Mouse (Mus musculus): Measurements from ENCODE around the gene Pdk2. TPM values are rescaled to one million over a fixed set of nuclear protein-coding genes. Genes with fewer than 3 reads are reported as not detected.

Pdk2 gene
- total and polyA plus RNA-seq, 3 experiments: 3.9 to 40.3 (median 37.8) TPM

DNA sequence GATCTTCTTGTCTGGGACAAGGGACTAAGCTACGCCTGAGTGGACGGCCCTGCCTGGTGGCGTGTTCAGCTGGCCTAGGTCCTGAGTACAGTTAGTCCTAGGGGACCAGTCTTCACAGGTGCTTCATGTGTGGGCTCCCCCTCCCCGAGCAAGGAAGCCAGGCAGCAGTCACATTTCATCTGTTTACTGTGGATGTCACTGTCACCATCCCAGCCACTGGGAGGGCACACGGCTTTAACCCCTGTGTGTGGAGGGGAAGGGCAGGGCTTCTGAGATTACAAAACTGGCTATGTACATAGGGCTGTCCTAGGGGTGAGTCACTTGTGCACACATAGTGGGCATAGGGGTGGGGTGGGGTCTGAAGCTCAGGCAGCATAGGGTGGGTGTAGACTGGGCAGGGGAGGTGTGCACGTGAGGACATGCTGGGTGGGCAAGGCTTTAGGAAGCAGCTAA is 15.0 kb downstream of the Pdk2 start:
- H3K4me1 ChIP-seq (ENCODE audit: insufficient read depth, low read depth, low read length): peaks cover 56% of the 10 kb centered on the region
- no peak for ATAC-seq (ENCODE audit: extremely low read depth, insufficient number of reproducible peaks, low FRiP score, poor library complexity, severe bottlenecking)
- no peaks in the 10 kb centered on the region for H3K27me3 ChIP-seq (ENCODE audit: insufficient read depth, low read length)
- no peaks in the 10 kb centered on the region for H3K9me3 ChIP-seq (replicated peaks)
- no peak for DNase-seq (ENCODE audit: low spot score)
- no peak for TF ChIP-seq POLR2AphosphoS5 (IDR thresholded peaks at IDR 0.05; ENCODE audit: insufficient replicate concordance, low read depth, low read length)
- TF ChIP-seq GATA1 (IDR thresholded peaks at IDR 0.05; ENCODE audit: borderline replicate concordance, low read length): no peak
- no peak overlapping the region for H3K4me3 ChIP-seq (ENCODE audit: low read depth, low read length)
- H3K36me3 ChIP-seq (replicated peaks): peaks cover 88% of the 10 kb centered on the region

DNA sequence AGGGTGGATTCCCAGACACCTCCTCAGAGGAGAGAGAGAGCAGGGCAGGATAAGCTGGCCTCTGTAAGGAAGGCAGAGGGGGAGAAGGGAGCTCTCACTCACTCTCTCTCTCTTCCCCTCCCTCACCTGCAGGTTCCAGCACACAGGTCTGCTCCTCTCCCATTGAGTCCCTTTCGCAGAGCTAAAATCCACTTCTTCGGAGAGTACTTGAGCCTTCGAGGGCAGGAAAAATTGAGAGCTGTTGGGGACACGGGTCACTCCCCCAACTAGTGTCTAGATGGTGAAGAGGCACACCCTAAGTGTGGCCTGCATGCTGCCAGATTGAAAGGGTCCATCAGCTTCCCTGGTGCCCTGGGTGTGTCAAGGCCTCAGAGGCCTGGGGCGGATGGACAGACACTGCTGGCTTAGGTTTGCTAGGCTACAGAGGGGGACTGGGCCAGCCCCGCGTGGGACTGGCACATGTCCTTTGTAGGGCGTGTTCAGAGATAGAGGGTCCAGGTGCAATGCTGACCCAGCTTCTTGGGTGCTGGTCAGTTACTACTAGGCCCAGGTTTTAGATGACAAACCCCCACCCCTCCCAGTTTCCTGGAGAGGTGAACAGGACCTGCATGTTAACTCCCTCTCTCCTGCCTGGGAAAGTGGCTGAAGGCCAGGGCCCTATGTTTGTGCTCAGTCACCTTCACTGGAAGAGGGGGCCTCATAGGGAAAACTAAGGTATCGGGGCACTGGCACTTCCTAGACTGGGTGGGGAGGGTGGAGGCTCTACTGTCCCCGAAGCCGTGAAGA is 15.7 kb downstream of the Pdk2 start:
- no peaks in the 10 kb centered on the region for H3K27me3 ChIP-seq (ENCODE audit: insufficient read depth, low read length)
- peaks cover 95% of the 10 kb centered on the region for H3K36me3 ChIP-seq (replicated peaks)
- H3K9me3 ChIP-seq (replicated peaks): no peaks in the 10 kb centered on the region
- peaks cover 62% of the 10 kb centered on the region for H3K4me1 ChIP-seq (ENCODE audit: insufficient read depth, low read depth, low read length)
- H3K4me3 ChIP-seq (ENCODE audit: low read depth, low read length): no peak overlapping the region; the same call in 1 of the 2 replicates
- DNase-seq (ENCODE audit: low spot score): no peak
- no peak for ATAC-seq (ENCODE audit: extremely low read depth, insufficient number of reproducible peaks, low FRiP score, poor library complexity, severe bottlenecking)
- no peak for TF ChIP-seq POLR2AphosphoS5 (IDR thresholded peaks at IDR 0.05; ENCODE audit: insufficient replicate concordance, low read depth, low read length)
- no peak for TF ChIP-seq GATA1 (IDR thresholded peaks at IDR 0.05; ENCODE audit: borderline replicate concordance, low read length)
- TF ChIP-seq TAL1 (conservative IDR thresholded peaks at IDR 0.05; ENCODE audit: low read depth, low read length): no peak

DNA sequence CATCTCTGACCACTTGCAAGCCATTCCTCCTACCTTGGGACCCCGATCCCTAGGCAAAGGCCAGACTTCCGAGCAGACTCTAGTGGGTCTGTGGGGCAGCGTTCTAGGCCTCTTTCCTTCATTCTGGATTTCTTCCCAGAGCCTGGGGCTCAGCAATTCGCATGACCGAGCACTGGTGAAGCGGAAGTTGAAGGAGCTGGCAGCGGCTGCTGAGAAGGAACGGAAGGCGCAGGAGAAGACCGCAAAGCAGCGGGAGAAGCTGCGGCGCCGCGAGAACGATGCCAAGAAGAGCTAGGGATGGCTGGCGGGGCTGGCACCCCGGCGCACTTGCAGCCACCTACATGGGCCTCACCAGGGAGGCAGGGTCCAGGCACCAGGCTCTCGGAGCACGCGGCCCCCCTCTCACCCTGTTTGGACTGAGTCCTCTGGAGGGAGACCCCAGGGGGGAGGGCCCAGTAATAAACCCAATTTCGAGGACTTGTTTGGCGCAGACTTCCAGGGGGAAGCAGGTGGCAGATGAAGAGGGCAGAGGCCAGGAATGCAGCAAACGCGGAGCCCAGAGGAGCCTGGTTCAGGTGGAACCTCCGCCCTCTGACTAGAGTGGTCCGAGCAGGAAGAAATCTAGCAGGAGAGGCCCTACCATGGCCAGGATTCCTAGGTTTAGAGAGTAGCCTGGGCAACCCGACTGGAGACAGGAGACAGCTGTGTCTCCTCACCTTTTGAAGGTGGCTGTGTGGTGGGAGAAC is 16.5 kb downstream of the Pdk2 start:
- H3K27me3 ChIP-seq (ENCODE audit: insufficient read depth, low read length): no peaks in the 10 kb centered on the region
- peaks cover 99% of the 10 kb centered on the region for H3K36me3 ChIP-seq (replicated peaks)
- no peak overlapping the region for H3K4me3 ChIP-seq (ENCODE audit: low read depth, low read length)
- TF ChIP-seq CTCF (IDR thresholded peaks at IDR 0.05; ENCODE audit: low read depth, low read length): no peak
- TF ChIP-seq TAL1 (conservative IDR thresholded peaks at IDR 0.05; ENCODE audit: low read depth, low read length): no peak
- no peak for TF ChIP-seq POLR2AphosphoS5 (IDR thresholded peaks at IDR 0.05; ENCODE audit: insufficient replicate concordance, low read depth, low read length)
- no peak for TF ChIP-seq GATA1 (IDR thresholded peaks at IDR 0.05; ENCODE audit: borderline replicate concordance, low read length)
- TF ChIP-seq GATA2 (IDR thresholded peaks at IDR 0.05; ENCODE audit: borderline replicate concordance, low read depth, low read length): no peak
- ATAC-seq (ENCODE audit: extremely low read depth, insufficient number of reproducible peaks, low FRiP score, poor library complexity, severe bottlenecking) (no peak), DNase-seq (ENCODE audit: low spot score) (no peak)
- peaks cover 71% of the 10 kb centered on the region for H3K4me1 ChIP-seq (ENCODE audit: insufficient read depth, low read depth, low read length)
- H3K9me3 ChIP-seq (replicated peaks): no peaks in the 10 kb centered on the region

DNA sequence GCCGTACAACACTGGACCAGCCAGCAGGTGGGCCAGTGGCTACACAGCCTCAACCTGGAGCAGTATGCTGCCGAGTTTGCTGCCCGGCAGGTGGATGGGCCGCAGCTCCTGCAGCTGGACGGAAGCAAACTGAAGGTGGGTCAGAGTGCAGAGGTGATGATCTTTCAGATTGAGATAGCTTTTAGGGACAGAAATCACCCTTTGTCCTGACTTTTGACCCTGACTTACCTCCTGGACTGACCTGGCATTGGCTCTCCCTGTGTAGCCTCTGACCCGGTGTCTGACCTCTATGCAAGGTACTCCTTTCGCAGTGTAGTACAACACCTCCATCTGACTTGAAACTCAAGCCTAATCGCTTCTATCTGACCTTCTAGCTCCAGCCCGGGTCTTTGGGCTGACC is 17.7 kb downstream of the Pdk2 start:
- peaks cover 82% of the 10 kb centered on the region for H3K4me1 ChIP-seq (ENCODE audit: insufficient read depth, low read depth, low read length)
- no peaks in the 10 kb centered on the region for H3K27me3 ChIP-seq (ENCODE audit: insufficient read depth, low read length)
- H3K9me3 ChIP-seq (replicated peaks): no peaks in the 10 kb centered on the region
- TF ChIP-seq POLR2AphosphoS5 (IDR thresholded peaks at IDR 0.05; ENCODE audit: insufficient replicate concordance, low read depth, low read length) (no peak), TAL1 (conservative IDR thresholded peaks at IDR 0.05; ENCODE audit: low read depth, low read length) (no peak), CTCF (IDR thresholded peaks at IDR 0.05; ENCODE audit: low read depth, low read length) (no peak), GATA1 (IDR thresholded peaks at IDR 0.05; ENCODE audit: borderline replicate concordance, low read length) (no peak), GATA2 (IDR thresholded peaks at IDR 0.05; ENCODE audit: borderline replicate concordance, low read depth, low read length) (no peak)
- DNase-seq (ENCODE audit: low spot score) (no peak), ATAC-seq (ENCODE audit: extremely low read depth, insufficient number of reproducible peaks, low FRiP score, poor library complexity, severe bottlenecking) (no peak)
- H3K4me3 ChIP-seq (ENCODE audit: low read depth, low read length): no peak overlapping the region
- peaks cover 99% of the 10 kb centered on the region for H3K36me3 ChIP-seq (replicated peaks)

- ATAC-seq (ENCODE audit: extremely low read depth, insufficient number of reproducible peaks, low FRiP score, poor library complexity, severe bottlenecking): peak; percentile 62
- peak; percentile 19; the same call in 1 of the 2 replicates for TF ChIP-seq CTCF (IDR thresholded peaks at IDR 0.05; ENCODE audit: low read depth, low read length)
- no peak for TF ChIP-seq GATA1 (IDR thresholded peaks at IDR 0.05; ENCODE audit: borderline replicate concordance, low read length)
- peak; percentile 79 for TF ChIP-seq TAL1 (conservative IDR thresholded peaks at IDR 0.05; ENCODE audit: low read depth, low read length)
- no peaks in the 10 kb centered on the region for H3K9me3 ChIP-seq (replicated peaks)
- peaks cover 99% of the 10 kb centered on the region for H3K36me3 ChIP-seq (replicated peaks)
- H3K4me1 ChIP-seq (ENCODE audit: insufficient read depth, low read depth, low read length): peaks cover 89% of the 10 kb centered on the region
- H3K27me3 ChIP-seq (ENCODE audit: insufficient read depth, low read length): no peaks in the 10 kb centered on the region
- DNase-seq (ENCODE audit: low spot score): peak; percentile 43
- H3K4me3 ChIP-seq (ENCODE audit: low read depth, low read length): peak overlapping the region; percentile 34; the same call in 1 of the 2 replicates
Measured at GRCm38 (mm10) chr11:95022237-95022992, 18.7 kb downstream of the Pdk2 start.

- DNase-seq (ENCODE audit: low spot score) (no peak), ATAC-seq (ENCODE audit: extremely low read depth, insufficient number of reproducible peaks, low FRiP score, poor library complexity, severe bottlenecking) (no peak)
- Histone ChIP-seq H3K27me3 (ENCODE audit: insufficient read depth, low read length) (no peaks in the 10 kb centered on the region), H3K4me1 (ENCODE audit: insufficient read depth, low read depth, low read length) (peaks cover 94% of the 10 kb centered on the region), H3K36me3 (replicated peaks) (peaks cover 79% of the 10 kb centered on the region), H3K4me3 (ENCODE audit: low read depth, low read length) (peak overlapping the region; percentile 32; the same call in 1 of the 2 replicates), H3K9me3 (replicated peaks) (no peaks in the 10 kb centered on the region)
- TF ChIP-seq CTCF (IDR thresholded peaks at IDR 0.05; ENCODE audit: low read depth, low read length) (no peak), GATA2 (IDR thresholded peaks at IDR 0.05; ENCODE audit: borderline replicate concordance, low read depth, low read length) (no peak), TAL1 (conservative IDR thresholded peaks at IDR 0.05; ENCODE audit: low read depth, low read length) (no peak), POLR2AphosphoS5 (IDR thresholded peaks at IDR 0.05; ENCODE audit: insufficient replicate concordance, low read depth, low read length) (no peak), GATA1 (IDR thresholded peaks at IDR 0.05; ENCODE audit: borderline replicate concordance, low read length) (no peak)
Measured at GRCm38 (mm10) chr11:95015484-95015883, 25.7 kb downstream of the Pdk2 start.
